Mouse (Mus musculus) kidney, adult 2 months (tissue): ENCODE measurements at regions not wholly inside any gene's neighbourhood (a gene's known extent, or its start where the extent isn't known, plus 50 kb on each side); places are given as distances from the start of the nearest gene placed in this dataset.

ENCODE experiments used
- DNase-seq: peaks from one replicate; pipeline ENCODE4 v3.0.0; 2021
- H3K27ac ChIP-seq: fragments of 200-500 bp; 2 replicates; pipeline ENCODE4 v1.5.1; 2012; ENCODE audit warnings: low read depth, low read length, control low read depth, inconsistent platforms; ENCODE audit not compliant: insufficient read depth
- H3K27me3 ChIP-seq: fragments of 200-500 bp; replicated peaks from 2 replicates; pipeline ENCODE4 v1.6.1; 2012; ENCODE audit warnings: mild to moderate bottlenecking, moderate library complexity, low read length, inconsistent platforms; ENCODE audit not compliant: control insufficient read depth, insufficient read depth
- H3K36me3 ChIP-seq: fragments of 200-500 bp; 2 replicates; pipeline ENCODE4 v1.6.1; 2012; ENCODE audit warnings: mild to moderate bottlenecking, moderate library complexity, low read length, inconsistent platforms; ENCODE audit not compliant: control insufficient read depth, insufficient read depth
- H3K4me1 ChIP-seq: fragments of 200-500 bp; 2 replicates; pipeline ENCODE4 v1.6.1; 2011; ENCODE audit warnings: low read length; ENCODE audit not compliant: control insufficient read depth, insufficient read depth
- H3K4me3 ChIP-seq: fragments of 200-500 bp; 2 replicates; pipeline ENCODE4 v1.5.1; 2011; ENCODE audit warnings: mild to moderate bottlenecking, low read depth, low read length, control low read depth; ENCODE audit not compliant: insufficient read depth
- CTCF ChIP-seq: fragments of 200-500 bp; conservative IDR thresholded peaks from 2 replicates; pipeline ENCODE4 v1.5.1; 2011; ENCODE audit warnings: low read depth, mild to moderate bottlenecking, control low read depth, low read length, moderate library complexity, mixed read lengths; ENCODE audit not compliant: insufficient read depth, insufficient read length
- POLR2A ChIP-seq: fragments of 200-500 bp; IDR thresholded peaks from one replicate; pipeline ENCODE4 v1.6.1; 2011; ENCODE audit warnings: low read depth, low read length, control low read depth
- WGBS: fragments of 180-500 bp; shearing (Covaris S2); methylation state at CpG from one replicate; pipeline ENCODE4 v1.1.7; 2018; 5-methylcytosine and 5-hydroxymethylcytosine counted together

GRCm38 (mm10) chr15:31173309-31174115 lies 50.6 kb upstream of the Dap start:
- Histone ChIP-seq H3K27ac (no peak overlapping the region), H3K4me3 (no peak overlapping the region), H3K4me1 (no peaks in the 10 kb centered on the region), H3K27me3 (no peaks in the 10 kb centered on the region; the same call in 1 of the 2 replicates), H3K36me3 (no peaks in the 10 kb centered on the region)
- WGBS, result 70% methylated on average over 6 of the region's 6 CpGs
- no peak for DNase-seq
- TF ChIP-seq POLR2A (no peak), CTCF (no peak)
